Mouse (Mus musculus): ENCODE data around the gene Fam111a. TPM values are rescaled to one million over a fixed set of nuclear protein-coding genes. Genes with fewer than 3 reads are reported as not detected.
A peak's percentile ranks its signal among the peaks of the same experiment; 100 is the strongest.

The Fam111a gene
- polyA plus RNA-seq, 1 experiment, result 17.4 TPM

DNA sequence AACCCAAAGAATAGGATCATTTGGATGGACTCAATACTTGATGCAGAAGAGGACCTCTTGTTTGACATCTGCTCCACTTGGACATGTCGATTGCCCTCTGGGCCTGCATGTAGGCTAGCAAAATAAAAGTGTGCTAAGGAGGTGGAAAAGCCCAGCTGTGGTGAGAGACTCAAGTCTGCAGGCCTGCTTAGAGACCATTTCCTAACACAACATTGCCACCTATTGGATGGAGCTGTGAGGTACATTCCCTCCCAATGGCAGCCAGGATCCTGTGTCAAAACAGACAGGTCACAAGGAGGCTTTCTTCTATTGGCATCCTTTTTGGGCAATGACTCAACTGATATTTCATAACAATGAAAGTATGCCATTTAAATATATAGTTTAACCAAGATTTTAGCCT, 46.4 kb downstream of the Fam111a start:
- H3ac ChIP-seq (ENCODE audit: control insufficient read depth, insufficient read length, low read depth), result no peak overlapping the region
- H3K36me3 ChIP-seq (ENCODE audit: control insufficient read depth, insufficient read depth), result peaks cover 32% of the 10 kb centered on the region
- no peak overlapping the region for H3K4me3 ChIP-seq (ENCODE audit: insufficient read depth, poor library complexity, severe bottlenecking)
- no peaks in the 10 kb centered on the region for H3K79me3 ChIP-seq (ENCODE audit: low read depth)
- TF ChIP-seq MYOD1 (IDR thresholded peaks at IDR 0.05; ENCODE audit: control insufficient read depth, insufficient read length, low read depth) (no peak), CTCF (IDR thresholded peaks at IDR 0.05; ENCODE audit: control insufficient read depth, insufficient read depth, insufficient read length) (peak; percentile 80)
- H3K79me2 ChIP-seq (ENCODE audit: control insufficient read depth, insufficient read depth), result peaks cover 5% of the 10 kb centered on the region
- H3K27me3 ChIP-seq (ENCODE audit: control insufficient read depth, insufficient read depth, insufficient read length), result no peaks in the 10 kb centered on the region

DNA sequence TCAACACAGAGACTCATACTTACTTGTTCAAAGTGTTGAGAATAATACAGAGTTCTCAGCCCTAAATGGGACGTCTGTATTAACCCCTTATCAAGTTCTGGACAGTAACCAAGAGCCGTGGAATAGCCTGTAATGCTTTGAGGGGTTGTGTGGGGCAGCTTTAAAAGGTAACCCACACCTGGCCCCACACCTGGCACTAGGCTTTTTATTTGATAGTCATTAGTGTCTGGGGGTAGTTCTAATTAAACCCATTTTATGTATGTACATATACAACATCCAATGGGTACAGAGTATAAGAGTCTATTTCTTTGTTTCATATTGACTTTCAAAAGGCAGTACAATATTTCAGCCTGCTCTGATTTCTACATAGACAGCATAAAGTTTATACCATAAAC, 49.6 kb downstream of the Fam111a start:
- TF ChIP-seq CTCF (IDR thresholded peaks at IDR 0.05; ENCODE audit: control insufficient read depth, insufficient read depth, insufficient read length) (no peak), CEBPB (IDR thresholded peaks at IDR 0.05; ENCODE audit: low read depth) (no peak), USF1 (IDR thresholded peaks at IDR 0.05; ENCODE audit: low read depth) (no peak), MYOG (IDR thresholded peaks at IDR 0.05; ENCODE audit: control insufficient read depth, extremely low read depth, insufficient read length) (no peak), MAX (IDR thresholded peaks at IDR 0.05) (no peak), FOSL1 (IDR thresholded peaks at IDR 0.05; ENCODE audit: insufficient read depth, low read length, poor library complexity, severe bottlenecking) (no peak), MYOD1 (IDR thresholded peaks at IDR 0.05; ENCODE audit: control insufficient read depth, insufficient read length, low read depth) (no peak)
- Histone ChIP-seq H3ac (ENCODE audit: control insufficient read depth, insufficient read length, low read depth) (no peak overlapping the region), H3K36me3 (ENCODE audit: control insufficient read depth, insufficient read depth) (peaks cover 10% of the 10 kb centered on the region), H3K79me2 (ENCODE audit: control insufficient read depth, insufficient read depth) (no peaks in the 10 kb centered on the region), H3K27me3 (ENCODE audit: control insufficient read depth, insufficient read depth, insufficient read length) (no peaks in the 10 kb centered on the region), H3K79me3 (ENCODE audit: low read depth) (no peaks in the 10 kb centered on the region), H3K4me3 (ENCODE audit: insufficient read depth, poor library complexity, severe bottlenecking) (no peak overlapping the region)

DNA sequence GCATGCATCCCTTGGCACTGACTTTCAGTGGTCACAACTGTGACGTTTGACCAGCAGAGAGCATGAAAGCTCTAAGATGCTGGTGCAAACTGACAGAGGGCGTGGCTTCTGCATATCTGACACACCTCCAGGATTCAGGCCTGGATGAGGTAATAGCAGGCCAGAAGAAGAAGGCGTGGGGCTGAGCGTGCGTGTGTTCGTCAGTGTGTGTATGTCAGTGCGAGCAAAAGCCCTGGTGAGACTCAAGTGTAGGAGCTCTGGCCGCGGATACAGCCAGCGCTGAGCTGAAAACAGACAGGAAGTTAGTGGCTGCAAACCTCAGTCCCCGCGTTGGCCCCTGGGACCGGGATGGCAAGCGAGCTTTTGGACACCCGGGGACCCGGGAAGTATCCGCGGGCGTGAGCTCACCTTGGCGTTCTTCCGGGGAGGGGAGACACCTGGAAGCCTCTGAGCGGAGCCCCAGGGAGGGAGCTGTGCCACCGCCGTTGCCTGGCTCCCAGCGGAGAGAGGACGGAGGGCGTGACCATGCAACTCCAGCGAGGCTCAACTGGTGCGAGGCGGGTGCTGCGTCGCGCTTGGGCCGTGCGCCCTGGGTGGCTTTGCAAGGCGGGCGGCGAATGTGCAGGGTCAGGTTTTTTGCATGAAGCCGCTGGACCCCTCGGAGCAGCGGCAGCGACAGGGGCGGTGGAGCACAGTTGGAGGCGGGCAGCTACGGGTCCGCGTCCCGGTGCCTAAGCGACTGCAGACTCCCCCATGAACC, 50.2 kb downstream of the Fam111a start:
- TF ChIP-seq CTCF (IDR thresholded peaks at IDR 0.05; ENCODE audit: control insufficient read depth, insufficient read depth, insufficient read length) (peak; percentile 33), MYOG (IDR thresholded peaks at IDR 0.05; ENCODE audit: control insufficient read depth, extremely low read depth, insufficient read length) (no peak), CEBPB (IDR thresholded peaks at IDR 0.05; ENCODE audit: low read depth) (peak; percentile 2), FOSL1 (IDR thresholded peaks at IDR 0.05; ENCODE audit: insufficient read depth, low read length, poor library complexity, severe bottlenecking) (no peak), MAX (IDR thresholded peaks at IDR 0.05) (no peak), MYOD1 (IDR thresholded peaks at IDR 0.05; ENCODE audit: control insufficient read depth, insufficient read length, low read depth) (no peak), USF1 (IDR thresholded peaks at IDR 0.05; ENCODE audit: low read depth) (no peak)
- no peaks in the 10 kb centered on the region for H3K27me3 ChIP-seq (ENCODE audit: control insufficient read depth, insufficient read depth, insufficient read length)
- H3K79me2 ChIP-seq (ENCODE audit: control insufficient read depth, insufficient read depth), result no peaks in the 10 kb centered on the region
- peak overlapping the region; percentile 25 for H3K4me3 ChIP-seq (ENCODE audit: insufficient read depth, poor library complexity, severe bottlenecking)
- H3K36me3 ChIP-seq (ENCODE audit: control insufficient read depth, insufficient read depth), result peaks cover 10% of the 10 kb centered on the region
- no peaks in the 10 kb centered on the region for H3K79me3 ChIP-seq (ENCODE audit: low read depth)
- H3ac ChIP-seq (ENCODE audit: control insufficient read depth, insufficient read length, low read depth), result peak overlapping the region; percentile 33

DNA sequence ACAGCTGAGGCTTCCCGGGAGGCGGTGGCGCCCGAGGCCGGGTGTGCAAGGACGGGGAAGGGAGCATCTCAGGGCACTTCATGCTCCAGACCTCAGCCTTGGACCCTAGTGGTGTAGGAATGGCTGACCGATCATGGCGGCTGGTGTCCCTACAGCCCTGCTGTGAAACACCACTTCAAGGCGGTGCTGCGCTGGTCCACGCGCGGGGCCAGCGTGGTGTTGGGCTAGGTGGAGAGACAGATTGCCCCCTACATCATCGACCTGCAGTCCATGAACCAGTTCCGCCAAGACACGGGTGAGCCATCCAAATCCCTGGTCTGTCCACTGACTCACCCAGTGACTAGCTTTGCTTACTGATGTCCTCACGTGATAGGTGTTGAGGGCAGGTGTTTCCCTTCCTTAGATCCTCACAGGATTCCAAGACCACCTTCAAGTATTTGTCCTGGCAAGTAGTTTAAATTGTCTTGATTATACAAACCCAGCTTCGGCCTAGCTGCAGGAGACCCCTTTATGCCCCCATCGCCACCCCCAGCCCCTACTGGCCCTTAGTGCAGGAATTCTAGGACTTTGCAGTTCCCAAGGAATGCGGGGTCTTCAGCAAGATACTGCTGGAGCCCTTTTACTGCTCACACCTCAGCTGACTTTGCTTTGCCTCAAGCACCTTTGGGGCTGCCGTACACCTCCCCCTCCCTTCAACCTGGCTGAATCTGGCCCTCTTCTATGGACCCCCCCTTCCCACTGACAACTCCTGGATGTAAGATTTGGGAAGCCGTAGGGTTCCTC, 50.9 kb downstream of the Fam111a start:
- TF ChIP-seq FOSL1 (IDR thresholded peaks at IDR 0.05; ENCODE audit: insufficient read depth, low read length, poor library complexity, severe bottlenecking), result no peak
- no peak for TF ChIP-seq CTCF (IDR thresholded peaks at IDR 0.05; ENCODE audit: control insufficient read depth, insufficient read depth, insufficient read length)
- no peak for TF ChIP-seq MYOG (IDR thresholded peaks at IDR 0.05; ENCODE audit: control insufficient read depth, extremely low read depth, insufficient read length)
- no peak for TF ChIP-seq MYOD1 (IDR thresholded peaks at IDR 0.05; ENCODE audit: control insufficient read depth, insufficient read length, low read depth)
- no peak for TF ChIP-seq MAX (IDR thresholded peaks at IDR 0.05)
- TF ChIP-seq USF1 (IDR thresholded peaks at IDR 0.05; ENCODE audit: low read depth), result no peak
- no peak for TF ChIP-seq CEBPB (IDR thresholded peaks at IDR 0.05; ENCODE audit: low read depth)
- Histone ChIP-seq H3K4me3 (ENCODE audit: insufficient read depth, poor library complexity, severe bottlenecking) (peak overlapping the region; percentile 25), H3K27me3 (ENCODE audit: control insufficient read depth, insufficient read depth, insufficient read length) (no peaks in the 10 kb centered on the region), H3K36me3 (ENCODE audit: control insufficient read depth, insufficient read depth) (peaks cover 8% of the 10 kb centered on the region), H3ac (ENCODE audit: control insufficient read depth, insufficient read length, low read depth) (peak overlapping the region; percentile 33), H3K79me2 (ENCODE audit: control insufficient read depth, insufficient read depth) (no peaks in the 10 kb centered on the region), H3K79me3 (ENCODE audit: low read depth) (no peaks in the 10 kb centered on the region)

DNA sequence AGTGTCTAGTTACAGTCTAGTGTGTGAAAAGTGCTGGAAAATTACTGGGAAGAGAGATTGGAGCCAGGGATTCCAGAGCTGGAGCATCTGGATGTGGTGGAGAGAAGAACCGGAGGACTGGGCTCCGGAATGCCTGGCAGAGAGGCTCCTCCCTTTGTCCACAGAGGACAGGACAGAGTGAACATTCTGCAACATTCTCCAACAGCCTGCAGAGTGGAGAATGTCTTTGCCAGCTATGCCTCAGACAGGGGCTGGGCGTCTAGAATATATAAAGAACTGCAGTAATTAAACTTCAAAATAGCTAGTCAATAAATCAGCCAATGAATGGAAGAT, 51.5 kb downstream of the Fam111a start:
- Histone ChIP-seq H3K79me2 (ENCODE audit: control insufficient read depth, insufficient read depth) (no peaks in the 10 kb centered on the region), H3K27me3 (ENCODE audit: control insufficient read depth, insufficient read depth, insufficient read length) (no peaks in the 10 kb centered on the region), H3K36me3 (ENCODE audit: control insufficient read depth, insufficient read depth) (peaks cover 6% of the 10 kb centered on the region), H3ac (ENCODE audit: control insufficient read depth, insufficient read length, low read depth) (no peak overlapping the region), H3K4me3 (ENCODE audit: insufficient read depth, poor library complexity, severe bottlenecking) (no peak overlapping the region), H3K79me3 (ENCODE audit: low read depth) (no peaks in the 10 kb centered on the region)
- TF ChIP-seq MYOD1 (IDR thresholded peaks at IDR 0.05; ENCODE audit: control insufficient read depth, insufficient read length, low read depth), result no peak
- TF ChIP-seq CTCF (IDR thresholded peaks at IDR 0.05; ENCODE audit: control insufficient read depth, insufficient read depth, insufficient read length), result no peak
- no peak for TF ChIP-seq CEBPB (IDR thresholded peaks at IDR 0.05; ENCODE audit: low read depth)

All from C2C12 (cell line).